In genomic region chr12:45499834-45500233, GRCm38 (mm10) we compare ENCODE assay signal across 21 mouse cellular contexts.
DNase-seq lines count a peak whose midpoint lies in the region; ATAC-seq and TF ChIP-seq lines count a peak whose summit lies in the region.
"Had no signal": no experiment of that assay in that cellular context is flagged by ENCODE, and none has a peak within 500 bp of the region (broad histone marks: within the 10 kb centered on the region; RNA-seq: fewer than 3 reads in every experiment).

No protein-coding gene starts in this region.

- no peak for ATAC-seq in hindbrain, embryonic 16.5 days
- peak; percentile 52; the same call in 1 of the 2 replicates for ATAC-seq in midbrain, embryonic 12.5 days (ENCODE audit: low FRiP score, low read depth)
- ATAC-seq in neural tube, embryonic 14.5 days (ENCODE audit: low read depth): peak; percentile 60; the same call in 1 of the 2 replicates
- ATAC-seq: inflammation-experienced regulatory T-cells, adult 6 months had no signal

- H3K9me3 ChIP-seq in hindbrain, embryonic 16.5 days (ENCODE audit: control insufficient read depth, low read length): no peaks in the 10 kb centered on the region
- no peaks in the 10 kb centered on the region for H3K9me3 ChIP-seq in hindbrain, embryonic 10.5 days
- H3K9me3 ChIP-seq in midbrain, embryonic 12.5 days: no peaks in the 10 kb centered on the region
- no peaks in the 10 kb centered on the region for H3K9me3 ChIP-seq in neural tube, embryonic 14.5 days (ENCODE audit: control insufficient read depth, low read length)
- H3K9me3 ChIP-seq in embryonic facial prominence, embryonic 10.5 days: no peaks in the 10 kb centered on the region
- H3K9me3 ChIP-seq: heart, embryonic 13.5 days; limb, embryonic 13.5 days; liver, embryonic 13.5 days had no signal

- H3K4me1 ChIP-seq in hindbrain, embryonic 16.5 days (ENCODE audit: control insufficient read depth, insufficient read depth, low read depth, low read length): no peaks in the 10 kb centered on the region
- H3K4me1 ChIP-seq in hindbrain, embryonic 10.5 days (replicated peaks): no peaks in the 10 kb centered on the region
- H3K4me1 ChIP-seq in midbrain, embryonic 12.5 days: no peaks in the 10 kb centered on the region
- H3K4me1 ChIP-seq in neural tube, embryonic 14.5 days (ENCODE audit: control insufficient read depth, insufficient read depth, low read length): no peaks in the 10 kb centered on the region
- H3K4me1 ChIP-seq in embryonic facial prominence, embryonic 10.5 days: no peaks in the 10 kb centered on the region
- H3K4me1 ChIP-seq: heart, embryonic 13.5 days; limb, embryonic 13.5 days; liver, embryonic 13.5 days had no signal

- 0 out of 2 replicates have a peak overlapping the region, but pooled peaks have one; percentile 11 for H3K4me2 ChIP-seq in hindbrain, embryonic 16.5 days (ENCODE audit: low read length)
- H3K4me2 ChIP-seq in midbrain, embryonic 12.5 days (replicated peaks): no peak overlapping the region
- no peak overlapping the region for H3K4me2 ChIP-seq in neural tube, embryonic 14.5 days (ENCODE audit: low read depth, low read length)
- H3K4me2 ChIP-seq: heart, embryonic 13.5 days; limb, embryonic 13.5 days; liver, embryonic 13.5 days; lung, embryonic 14.5 days had no signal

- no peaks in the 10 kb centered on the region for H3K36me3 ChIP-seq in hindbrain, embryonic 16.5 days (ENCODE audit: control insufficient read depth, insufficient read depth, low read length)
- H3K36me3 ChIP-seq in hindbrain, embryonic 10.5 days: no peaks in the 10 kb centered on the region
- no peaks in the 10 kb centered on the region for H3K36me3 ChIP-seq in midbrain, embryonic 12.5 days
- H3K36me3 ChIP-seq in neural tube, embryonic 14.5 days (ENCODE audit: control insufficient read depth, insufficient read depth, low read length): no peaks in the 10 kb centered on the region
- no peaks in the 10 kb centered on the region for H3K36me3 ChIP-seq in embryonic facial prominence, embryonic 10.5 days (replicated peaks)
- H3K36me3 ChIP-seq: heart, embryonic 13.5 days; limb, embryonic 13.5 days; liver, embryonic 13.5 days had no signal

- no peak for TF ChIP-seq CTCF in brain, embryonic 14.5 days (IDR thresholded peaks at IDR 0.05; ENCODE audit: borderline replicate concordance, extremely low read depth, insufficient read depth, insufficient read length)

- H3K27ac ChIP-seq in hindbrain, embryonic 16.5 days (ENCODE audit: low read depth, low read length): no peak overlapping the region
- H3K27ac ChIP-seq in hindbrain, embryonic 10.5 days: no peak overlapping the region
- H3K27ac ChIP-seq in midbrain, embryonic 12.5 days (replicated peaks): no peak overlapping the region
- no peak overlapping the region for H3K27ac ChIP-seq in neural tube, embryonic 14.5 days (ENCODE audit: low read depth, low read length)
- no peak overlapping the region for H3K27ac ChIP-seq in embryonic facial prominence, embryonic 10.5 days (replicated peaks)
- H3K27ac ChIP-seq: heart, adult 2 months; heart, embryonic 13.5 days; limb, embryonic 13.5 days; liver, embryonic 13.5 days had no signal

- H3K9ac ChIP-seq in hindbrain, embryonic 16.5 days (ENCODE audit: low read depth, low read length): no peak overlapping the region
- H3K9ac ChIP-seq in midbrain, embryonic 12.5 days (replicated peaks): no peak overlapping the region
- H3K9ac ChIP-seq in neural tube, embryonic 14.5 days (replicated peaks; ENCODE audit: low read depth, low read length): no peak overlapping the region
- H3K9ac ChIP-seq: heart, embryonic 13.5 days; limb, embryonic 13.5 days; liver, embryonic 13.5 days; lung, embryonic 14.5 days had no signal

- no peak overlapping the region for H3K4me3 ChIP-seq in hindbrain, embryonic 16.5 days (ENCODE audit: low read length)
- no peak overlapping the region for H3K4me3 ChIP-seq in hindbrain, embryonic 10.5 days
- no peak overlapping the region for H3K4me3 ChIP-seq in midbrain, embryonic 12.5 days
- H3K4me3 ChIP-seq in neural tube, embryonic 14.5 days (ENCODE audit: low read depth, low read length): no peak overlapping the region
- H3K4me3 ChIP-seq in embryonic facial prominence, embryonic 10.5 days: no peak overlapping the region
- H3K4me3 ChIP-seq: heart, adult 2 months; heart, embryonic 13.5 days; limb, embryonic 13.5 days; liver, embryonic 13.5 days had no signal

- WGBS in hindbrain, embryonic 16.5 days: 50% methylated on average over 6 of the region's 6 CpGs
- WGBS in hindbrain, embryonic 10.5 days: 76% methylated on average over 6 of the region's 6 CpGs
- 61% methylated on average over 6 of the region's 6 CpGs for WGBS in midbrain, embryonic 12.5 days
- WGBS in neural tube, embryonic 14.5 days: 33% methylated on average over 6 of the region's 6 CpGs
- WGBS in embryonic facial prominence, embryonic 10.5 days: 72% methylated on average over 6 of the region's 6 CpGs

- TF ChIP-seq POLR2A in brain, embryonic 14.5 days (IDR thresholded peaks at IDR 0.05; ENCODE audit: borderline replicate concordance, extremely low read depth, insufficient read depth, insufficient read length, poor library complexity, severe bottlenecking): no peak

- H3K27me3 ChIP-seq in hindbrain, embryonic 16.5 days (replicated peaks; ENCODE audit: control insufficient read depth, insufficient read depth, low read length): no peaks in the 10 kb centered on the region
- H3K27me3 ChIP-seq in hindbrain, embryonic 10.5 days (ENCODE audit: insufficient read depth, poor library complexity, severe bottlenecking): no peaks in the 10 kb centered on the region
- no peaks in the 10 kb centered on the region for H3K27me3 ChIP-seq in midbrain, embryonic 12.5 days
- H3K27me3 ChIP-seq in neural tube, embryonic 14.5 days (ENCODE audit: control insufficient read depth, insufficient read depth, low read length): no peaks in the 10 kb centered on the region
- no peaks in the 10 kb centered on the region for H3K27me3 ChIP-seq in embryonic facial prominence, embryonic 10.5 days (replicated peaks; ENCODE audit: low read depth, poor library complexity, severe bottlenecking)
- H3K27me3 ChIP-seq: heart, embryonic 13.5 days; limb, embryonic 13.5 days; liver, embryonic 13.5 days had no signal

- no peak for DNase-seq in hindbrain, embryonic 10.5 days (ENCODE audit: low spot score)
- DNase-seq in brain, embryonic 14.5 days (ENCODE audit: low read depth): peak; percentile 73
- no peak for DNase-seq in kidney, postnatal 14 days
- DNase-seq in embryonic facial prominence, embryonic 10.5 days (ENCODE audit: low spot score): no peak
- DNase-seq in cerebellum, adult 8-10 months: no peak
- DNase-seq: adrenal gland, postnatal 14 days; cerebellum, adult 9-11 months; gastrocnemius, postnatal 36 days; heart, adult 2 months; kidney, adult 18-20 months; layer of hippocampus, adult 9-11 months; liver, embryonic 13.5 days; lung, embryonic 14.5 days; right cerebral cortex, postnatal 25 days; spleen, adult 18-20 months had no signal
